Mouse (Mus musculus) kidney, embryonic 14.5 days (tissue): ENCODE data around the gene Hes3. TPM values are rescaled to one million over a fixed set of nuclear protein-coding genes. Genes with fewer than 3 reads are reported as not detected.

Experiments used
- ATAC-seq: fragments of 200-750 bp; cut with Nextera tagmentation; 2 replicates; pipeline ENCODE4 v1.8.0; 2017; ENCODE audit warnings: moderate number of reproducible peaks, mild to moderate bottlenecking, moderate TSS enrichment, moderate library complexity; ENCODE audit not compliant: low FRiP score, low TSS enrichment
- H3K27ac ChIP-seq: fragments of 300-500 bp; sonication (generic); 2 replicates; pipeline ENCODE4 v1.5.1; 2014; ENCODE audit warnings: low read depth, mild to moderate bottlenecking, low read length, moderate library complexity, mixed read lengths
- H3K27me3 ChIP-seq: fragments of 300-500 bp; sonication (generic); 2 replicates; pipeline ENCODE4 v1.6.1; 2014; ENCODE audit warnings: mild to moderate bottlenecking, low read length; ENCODE audit not compliant: control insufficient read depth, insufficient read depth
- H3K36me3 ChIP-seq: fragments of 300-500 bp; sonication (generic); 2 replicates; pipeline ENCODE4 v1.6.1; 2014; ENCODE audit warnings: low read length, mixed read lengths; ENCODE audit not compliant: control insufficient read depth, insufficient read depth
- H3K4me1 ChIP-seq: fragments of 300-500 bp; sonication (generic); 2 replicates; pipeline ENCODE4 v1.6.1; 2014; ENCODE audit warnings: low read length, mixed read lengths; ENCODE audit not compliant: control insufficient read depth, insufficient read depth
- H3K4me2 ChIP-seq: fragments of 300-500 bp; sonication (generic); replicated peaks from 2 replicates; pipeline ENCODE4 v1.6.1; 2014; ENCODE audit warnings: low read depth, mild to moderate bottlenecking, low read length
- H3K4me3 ChIP-seq: fragments of 300-500 bp; sonication (generic); 2 replicates; pipeline ENCODE4 v1.5.1; 2014; ENCODE audit warnings: mild to moderate bottlenecking, low read length
- H3K9ac ChIP-seq: fragments of 300-500 bp; sonication (generic); 2 replicates; pipeline ENCODE4 v1.6.1; 2014; ENCODE audit warnings: low read depth, mild to moderate bottlenecking, low read length, moderate library complexity
- H3K9me3 ChIP-seq: fragments of 300-500 bp; sonication (generic); 2 replicates; pipeline ENCODE4 v1.6.1; 2016; ENCODE audit warnings: low read length; ENCODE audit not compliant: control insufficient read depth
- WGBS: fragments of 180-500 bp; shearing (Covaris S2); extraction: QIAGEN DNeasy Blood & Tissue Kit; methylation state at CpG from one replicate; pipeline ENCODE4 v1.1.7; 2014; 5-methylcytosine and 5-hydroxymethylcytosine counted together
- polyA plus RNA-seq: library from polyadenylated mRNA; unstranded; fragments of >200 nt; fragmentation: Nextera tagmentation; extraction: Ambion mirVana; gene quantifications from 2 replicates; pipeline ENCODE4 v1.2.1, GENCODE M21; 2014

The Hes3 gene
- polyA plus RNA-seq, 1 experiment from 2014 or later, result not detected

DNA sequence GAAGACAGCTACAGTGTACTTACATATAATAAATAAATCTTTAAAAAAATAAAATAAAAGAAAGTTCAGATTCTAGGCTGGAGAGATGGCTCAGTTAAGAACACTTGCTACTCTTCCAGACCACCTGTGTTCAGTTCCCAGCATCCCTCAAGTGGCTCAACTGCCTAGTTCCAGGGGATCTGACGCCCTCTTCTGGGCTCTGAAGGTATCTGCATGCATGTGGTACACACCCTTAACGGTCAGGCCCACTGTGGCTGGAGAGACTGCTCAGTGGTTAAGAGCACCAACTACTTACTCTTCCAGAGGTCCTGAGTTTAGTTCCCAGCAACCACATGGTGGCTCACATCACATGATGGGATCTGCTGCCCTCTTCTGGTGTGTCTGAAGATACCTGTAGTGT is 13.5 kb downstream of the Hes3 start:
- H3K9ac ChIP-seq, result no peak overlapping the region
- ATAC-seq, result no peak
- peaks cover 5% of the 10 kb centered on the region; the same call in 1 of the 2 replicates for H3K36me3 ChIP-seq
- no peaks in the 10 kb centered on the region for H3K9me3 ChIP-seq
- peaks cover 8% of the 10 kb centered on the region; the same call in 1 of the 2 replicates for H3K4me1 ChIP-seq
- peaks cover 17% of the 10 kb centered on the region for H3K27me3 ChIP-seq
- H3K27ac ChIP-seq, result no peak overlapping the region
- H3K4me2 ChIP-seq, result no peak overlapping the region
- WGBS, result 69% methylated on average over 2 of the region's 2 CpGs
- H3K4me3 ChIP-seq, result no peak overlapping the region

DNA sequence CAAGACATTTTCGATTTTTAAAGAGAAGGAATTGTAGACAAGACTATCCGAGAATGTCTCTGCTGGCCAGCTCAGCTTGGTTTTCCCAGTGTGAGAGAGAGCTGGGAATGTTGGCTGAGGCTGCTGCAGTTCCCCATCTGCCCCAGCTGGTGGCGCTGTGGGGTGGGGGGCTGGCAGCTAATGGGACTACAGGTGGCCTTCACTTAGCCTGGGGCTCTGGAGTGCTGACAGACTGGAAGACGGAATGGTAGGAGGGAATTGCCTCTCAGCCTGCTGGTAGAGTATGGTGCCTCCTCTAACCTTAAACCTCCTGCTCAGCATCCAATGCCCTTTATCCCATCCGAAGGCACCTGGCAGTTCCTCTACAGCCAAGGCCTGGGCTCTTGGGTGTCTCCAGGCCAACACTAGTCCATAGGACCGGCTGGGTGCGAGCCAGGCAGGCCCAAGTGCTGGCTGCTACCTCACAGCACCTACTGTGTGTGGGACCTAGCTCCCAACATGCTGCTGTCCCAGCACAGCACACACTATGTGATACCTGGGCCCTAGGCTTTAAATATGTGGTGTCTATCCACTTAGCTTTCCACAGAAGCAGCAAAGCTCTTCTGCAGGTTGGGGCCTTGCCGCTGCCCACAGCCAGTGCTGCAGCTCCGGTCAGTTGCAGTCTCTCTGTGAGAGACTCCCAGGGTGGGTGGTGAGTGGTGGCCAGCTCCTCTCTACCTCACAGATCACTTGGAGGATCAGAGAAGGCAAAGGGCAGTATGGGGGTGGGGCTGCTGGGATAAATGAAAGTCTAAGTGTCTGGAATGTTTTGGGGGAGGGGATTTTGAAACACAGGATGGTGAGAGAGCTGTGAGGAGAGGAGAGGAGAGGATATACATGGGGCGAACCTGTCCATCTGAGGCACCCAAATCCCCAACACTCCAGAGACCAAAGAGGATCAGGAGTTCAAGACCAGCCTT is 14.8 kb downstream of the Hes3 start:
- 55% methylated on average over 10 of the region's 10 CpGs for WGBS
- no peak for ATAC-seq

DNA sequence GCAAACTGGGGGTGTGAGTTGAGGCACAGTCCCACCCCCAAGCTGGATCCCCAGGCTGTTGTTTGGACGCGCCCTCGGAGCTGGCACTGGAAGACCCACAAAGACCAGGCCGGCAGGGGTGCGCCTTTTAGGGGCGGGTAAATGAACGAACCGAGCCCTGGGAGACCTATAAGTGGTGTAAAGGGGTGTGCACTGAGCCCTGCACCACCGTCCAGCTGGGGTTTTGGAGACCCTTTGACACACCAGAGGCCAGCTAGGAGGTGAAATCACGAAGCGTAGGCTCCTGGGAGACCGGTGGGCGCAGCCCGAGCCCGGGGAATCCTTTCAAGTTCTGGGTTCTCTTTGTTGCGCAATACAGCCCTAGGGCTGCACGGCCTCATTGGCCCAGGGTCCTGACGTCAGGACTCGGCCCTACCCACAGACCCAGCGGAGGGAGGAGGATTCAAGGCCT is 16.8 kb downstream of the Hes3 start:
- H3K4me2 ChIP-seq, result peak overlapping the region; percentile 97
- H3K9me3 ChIP-seq, result no peaks in the 10 kb centered on the region
- peaks cover 2% of the 10 kb centered on the region; the same call in 1 of the 2 replicates for H3K36me3 ChIP-seq
- WGBS, result 2% methylated on average over 20 of the region's 20 CpGs
- H3K27ac ChIP-seq, result peak overlapping the region; percentile 85; the same call in 1 of the 2 replicates
- no peaks in the 10 kb centered on the region for H3K27me3 ChIP-seq
- peak; percentile 41 for ATAC-seq
- peak overlapping the region; percentile 66 for H3K4me3 ChIP-seq
- H3K9ac ChIP-seq, result peak overlapping the region; percentile 80
- peaks cover 12% of the 10 kb centered on the region; the same call in 1 of the 2 replicates for H3K4me1 ChIP-seq

More for the DNA sequence above, 14.8 kb downstream of the Hes3 start:
- H3K4me2 ChIP-seq, result no peak overlapping the region
- no peak overlapping the region for H3K27ac ChIP-seq
- peaks cover 12% of the 10 kb centered on the region; the same call in 1 of the 2 replicates for H3K4me1 ChIP-seq
- no peaks in the 10 kb centered on the region for H3K9me3 ChIP-seq
- peaks cover 4% of the 10 kb centered on the region for H3K27me3 ChIP-seq
- peaks cover 5% of the 10 kb centered on the region; the same call in 1 of the 2 replicates for H3K36me3 ChIP-seq
- no peak overlapping the region for H3K9ac ChIP-seq
- H3K4me3 ChIP-seq, result no peak overlapping the region

GRCm38 (mm10) chr4:152273621-152274236 is 17.7 kb downstream of the Hes3 start, which contains the start of gene Gpr153:
Gene Gpr153 (plus strand): TSS chr4:152274232.
- under 1% methylated on average over 27 of the region's 48 CpGs for WGBS
- peak; percentile 79 for ATAC-seq

DNA sequence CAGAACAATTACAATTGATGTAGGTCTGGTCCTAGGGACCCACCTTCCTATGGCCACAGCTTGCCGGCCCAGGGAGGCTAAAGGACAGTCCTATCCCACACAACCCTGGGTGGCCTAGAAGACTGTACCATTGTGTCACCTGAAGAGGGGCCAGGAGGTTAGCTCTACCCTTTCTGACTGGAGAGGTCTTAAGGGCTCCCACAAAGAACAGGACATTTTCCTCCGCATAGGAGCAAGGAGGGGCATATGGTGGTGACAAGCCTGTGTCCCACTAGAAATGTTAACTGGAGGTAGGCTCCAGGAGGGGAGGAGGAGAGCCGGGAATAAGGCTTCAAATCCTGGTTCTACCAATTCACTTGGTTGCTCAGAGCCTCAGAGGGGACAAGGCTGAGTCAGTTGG is 18.3 kb downstream of the Hes3 start:
- 26% methylated on average over 3 of the region's 3 CpGs for WGBS
- H3K9me3 ChIP-seq, result no peaks in the 10 kb centered on the region
- H3K4me3 ChIP-seq, result no peak overlapping the region; the same call in 1 of the 2 replicates
- peak overlapping the region; percentile 85; the same call in 1 of the 2 replicates for H3K27ac ChIP-seq
- 0 out of 2 replicates have a peak, but pooled peaks have one; percentile 29 for ATAC-seq
- peaks cover 12% of the 10 kb centered on the region; the same call in 1 of the 2 replicates for H3K4me1 ChIP-seq
- no peaks in the 10 kb centered on the region for H3K27me3 ChIP-seq
- no peaks in the 10 kb centered on the region for H3K36me3 ChIP-seq
- H3K9ac ChIP-seq, result no peak overlapping the region
- peak overlapping the region; percentile 97; the same call in 1 of the 2 replicates for H3K4me2 ChIP-seq

More at GRCm38 (mm10) chr4:152273621-152274236, 17.7 kb downstream of the Hes3 start, which contains the start of gene Gpr153:
- peak within 1 kb of the TSS; percentile 85 for H3K27ac ChIP-seq
- H3K36me3 ChIP-seq, result no peaks in the 10 kb centered on the region
- peak within 1 kb of the TSS; percentile 66 for H3K4me3 ChIP-seq
- peaks cover 12% of the 10 kb centered on the region; the same call in 1 of the 2 replicates for H3K4me1 ChIP-seq
- no peaks in the 10 kb centered on the region for H3K27me3 ChIP-seq
- peak within 1 kb of the TSS; percentile 80 for H3K9ac ChIP-seq
- H3K4me2 ChIP-seq, result peak within 1 kb of the TSS; percentile 97
- H3K9me3 ChIP-seq, result no peaks in the 10 kb centered on the region

DNA sequence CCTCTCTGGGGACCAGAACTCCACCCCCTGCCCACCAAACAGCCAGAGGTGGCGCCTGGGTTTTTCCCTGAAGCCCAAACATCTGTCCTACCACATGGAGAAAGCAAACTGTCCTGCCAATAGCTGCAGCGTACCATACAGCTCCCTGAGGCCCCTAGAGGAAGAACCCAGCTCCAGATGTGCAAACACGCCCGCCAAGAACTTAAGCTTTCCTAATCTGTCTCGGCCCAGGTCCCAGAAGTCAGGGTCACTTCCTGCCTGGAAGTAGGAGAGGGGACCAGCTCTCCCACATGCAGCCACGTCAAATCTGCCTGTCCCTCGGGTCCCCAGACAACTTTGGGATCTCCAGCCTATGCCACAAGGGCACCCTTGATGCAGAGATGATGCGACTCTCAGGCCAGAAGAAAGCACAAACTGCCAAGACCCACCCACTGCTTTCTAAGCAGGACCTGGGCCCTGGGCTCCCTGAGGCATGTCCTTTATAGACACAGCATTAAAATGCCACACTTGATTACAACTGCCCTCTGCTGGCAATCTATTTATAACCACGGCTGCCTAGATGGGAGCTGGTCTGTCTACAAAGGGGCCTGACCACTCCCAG is 18.9 kb downstream of the Hes3 start:
- Histone ChIP-seq H3K27me3 (no peaks in the 10 kb centered on the region), H3K9ac (no peak overlapping the region), H3K4me1 (peaks cover 12% of the 10 kb centered on the region; the same call in 1 of the 2 replicates), H3K36me3 (no peaks in the 10 kb centered on the region), H3K27ac (peak overlapping the region; percentile 85; the same call in 1 of the 2 replicates), H3K4me3 (no peak overlapping the region), H3K9me3 (no peaks in the 10 kb centered on the region), H3K4me2 (no peak overlapping the region)
- WGBS, result 25% methylated on average over 9 of the region's 9 CpGs
- peak; percentile 30; the same call in 1 of the 2 replicates for ATAC-seq

DNA sequence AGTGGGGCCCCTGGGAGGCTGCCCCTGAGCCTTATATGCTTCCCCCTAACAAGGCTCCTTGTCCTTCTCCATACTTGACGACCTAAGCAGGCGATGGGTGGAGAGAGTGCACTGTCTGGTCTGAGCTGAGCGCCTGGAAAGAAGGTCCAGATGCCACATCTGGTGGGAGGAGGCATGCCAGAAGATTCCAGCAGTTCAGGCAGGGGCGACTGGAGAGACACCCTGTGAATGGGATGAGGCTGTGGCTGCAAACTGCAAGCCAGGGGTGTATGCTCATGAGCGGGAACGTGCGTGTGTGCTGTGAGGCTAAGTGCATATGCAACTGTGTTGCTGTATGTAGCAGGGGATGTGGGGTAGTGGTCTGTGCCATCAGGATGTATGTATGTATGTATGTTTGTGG is 19.5 kb downstream of the Hes3 start:
- 70% methylated on average over 7 of the region's 7 CpGs for WGBS
- Histone ChIP-seq H3K4me3 (no peak overlapping the region), H3K36me3 (no peaks in the 10 kb centered on the region), H3K27me3 (no peaks in the 10 kb centered on the region), H3K9ac (no peak overlapping the region), H3K9me3 (no peaks in the 10 kb centered on the region), H3K4me1 (peaks cover 12% of the 10 kb centered on the region; the same call in 1 of the 2 replicates), H3K27ac (peak overlapping the region; percentile 85; the same call in 1 of the 2 replicates), H3K4me2 (no peak overlapping the region)
- no peak for ATAC-seq

- Histone ChIP-seq H3K27ac (no peak overlapping the region), H3K4me3 (no peak overlapping the region), H3K36me3 (no peaks in the 10 kb centered on the region), H3K9me3 (no peaks in the 10 kb centered on the region), H3K27me3 (no peaks in the 10 kb centered on the region), H3K9ac (no peak overlapping the region), H3K4me2 (no peak overlapping the region), H3K4me1 (peaks cover 12% of the 10 kb centered on the region; the same call in 1 of the 2 replicates)
- no peak for ATAC-seq
- 92% methylated on average over 11 of the region's 11 CpGs for WGBS
Measured at GRCm38 (mm10) chr4:152271334-152271733, 20.1 kb downstream of the Hes3 start.
